Mouse (Mus musculus) adrenal gland, postnatal 14 days (tissue): ENCODE measurements around the gene Sidt2. TPM values are rescaled to one million over a fixed set of nuclear protein-coding genes. Genes with fewer than 3 reads are reported as not detected.
A peak's percentile ranks its signal among the peaks of the same experiment; 100 is the strongest.

Experiments used
- DNase-seq: peaks from one replicate; pipeline ENCODE4 v3.0.0; 2021; ENCODE audit warnings: mixed read lengths
- long read RNA-seq, 2 experiments: library from polyadenylated mRNA; stranded (forward); transcript quantifications; one replicate each; pipeline ENCODE4 v2.0.0; 2021
- total RNA-seq: library from RNA; stranded (reverse); gene quantifications from 2 replicates; pipeline ENCODE4 v1.2.3, GENCODE M21; 2021

Gene Sidt2
- total RNA-seq, result 177 and 178 TPM in 2 replicates
- long read RNA-seq, experiment 1, full-length matches to known transcripts, result 16 of 99 reads
- long read RNA-seq, experiment 1, partial matches to known transcripts, result 52 of 99 reads
- long read RNA-seq, experiment 1, other reads (novel, unspliced or antisense), result 31 of 99 reads
- long read RNA-seq, experiment 2, full-length matches to known transcripts, result 13 of 61 reads
- long read RNA-seq, experiment 2, partial matches to known transcripts, result 21 of 61 reads
- long read RNA-seq, experiment 2, other reads (novel, unspliced or antisense), result 27 of 61 reads

GRCm38 (mm10) chr9:45955107-45955963, at the start of gene Sidt2:
Gene Sidt2 (minus strand): TSS chr9:45955258.
- peak; percentile 93 for DNase-seq

- no peak for DNase-seq
These were observed 49.5 kb upstream of the Sidt2 start for GRCm38 (mm10) chr9:46004529-46004928.

- peak; percentile 89 for DNase-seq
These were observed 48.7 kb upstream of the Sidt2 start for GRCm38 (mm10) chr9:46003729-46004128.

GRCm38 (mm10) chr9:45999009-45999408, 44.0 kb upstream of the Sidt2 start:
- no peak for DNase-seq

- peak; percentile 87 for DNase-seq
These were observed 30.1 kb upstream of the Sidt2 start for GRCm38 (mm10) chr9:45985229-45985567.

GRCm38 (mm10) chr9:45984409-45985228, 29.6 kb upstream of the Sidt2 start:
- peak; percentile 95 for DNase-seq

GRCm38 (mm10) chr9:45983676-45984408, 28.8 kb upstream of the Sidt2 start:
- DNase-seq, result peak; percentile 48

- DNase-seq, result no peak
These were observed 26.3 kb upstream of the Sidt2 start for GRCm38 (mm10) chr9:45981331-45981730.

DNA sequence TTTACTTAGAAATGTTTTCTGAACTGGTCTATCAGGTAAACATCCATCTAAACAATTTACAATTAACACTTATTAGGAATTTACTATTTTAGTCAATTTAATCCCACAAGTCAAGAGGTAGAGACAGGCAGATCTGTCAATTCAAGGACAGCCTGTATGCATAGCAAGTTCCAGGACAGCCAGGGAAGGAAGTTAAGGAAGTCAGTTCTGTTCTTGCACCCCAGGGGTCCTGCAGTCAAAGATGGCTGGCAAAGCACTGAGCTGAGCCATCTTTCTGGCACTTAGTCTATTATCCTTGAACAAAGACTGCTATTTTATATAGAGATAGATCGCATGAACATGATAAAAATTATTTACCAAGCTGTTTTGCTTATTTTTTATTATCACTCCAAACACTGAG, 25.6 kb upstream of the Sidt2 start:
- no peak for DNase-seq

- DNase-seq, result no peak
These were observed 24.7 kb upstream of the Sidt2 start for GRCm38 (mm10) chr9:45979778-45980177.

DNA sequence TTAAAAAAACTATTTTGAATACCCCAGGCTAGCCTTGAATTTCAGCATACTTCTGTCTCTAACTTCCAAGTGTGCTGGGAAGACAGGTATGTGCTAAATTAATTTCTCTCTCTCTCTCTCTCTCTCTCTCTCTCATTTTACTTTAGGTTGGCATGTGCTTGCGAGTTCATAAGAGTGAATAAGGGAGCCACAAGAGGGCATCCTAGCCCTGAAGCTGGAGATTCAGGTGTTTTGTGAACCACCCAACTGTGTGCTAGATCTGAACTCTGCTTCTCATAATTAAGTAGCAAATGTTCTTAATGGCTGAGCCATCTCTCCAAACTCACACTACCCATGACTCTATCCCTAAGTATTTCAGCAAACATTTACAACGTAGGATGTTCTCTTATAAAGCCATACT, 21.8 kb upstream of the Sidt2 start:
- no peak for DNase-seq

DNA sequence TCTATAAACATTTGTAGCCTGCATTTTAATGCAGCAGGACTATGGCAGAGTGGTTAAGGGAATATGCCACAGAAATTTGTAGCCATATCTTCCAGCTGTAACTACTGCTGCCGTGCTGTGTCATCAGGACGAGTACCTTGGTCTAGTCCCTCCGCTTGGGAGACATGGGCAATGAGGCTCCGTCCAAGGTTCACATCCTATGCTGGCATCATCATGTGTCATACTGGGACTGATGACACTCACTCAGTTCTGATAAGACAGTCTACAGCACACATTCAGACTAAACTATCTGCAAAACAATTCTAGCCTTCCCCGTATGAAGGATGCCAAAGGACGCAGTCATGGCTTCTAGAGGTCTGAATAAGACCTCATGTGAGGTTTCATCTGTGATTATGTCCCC, 8.5 kb upstream of the Sidt2 start:
- DNase-seq, result peak; percentile 49

- peak; percentile 50 for DNase-seq
These were observed 6.8 kb upstream of the Sidt2 start for GRCm38 (mm10) chr9:45961855-45962254.

DNA sequence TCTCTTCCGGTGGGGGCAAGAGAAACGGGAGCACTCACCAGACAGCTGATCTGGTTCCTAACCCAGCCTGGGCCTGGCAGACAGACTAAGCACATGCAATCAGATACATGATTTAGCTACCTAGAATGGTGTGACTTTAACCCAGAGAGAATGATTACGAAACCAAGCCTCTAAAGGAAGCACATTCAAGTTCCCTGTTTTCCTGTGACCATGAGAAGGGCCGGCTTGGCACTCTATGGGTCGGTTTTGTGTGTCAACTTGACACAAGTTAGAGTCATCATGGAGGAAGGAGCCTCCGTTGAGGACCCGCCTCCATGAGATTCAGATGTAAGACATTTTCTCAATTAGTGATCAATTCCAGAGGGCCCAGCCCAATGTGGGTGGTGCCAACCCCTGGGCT, 4.6 kb upstream of the Sidt2 start:
- DNase-seq, result peak; percentile 48

DNA sequence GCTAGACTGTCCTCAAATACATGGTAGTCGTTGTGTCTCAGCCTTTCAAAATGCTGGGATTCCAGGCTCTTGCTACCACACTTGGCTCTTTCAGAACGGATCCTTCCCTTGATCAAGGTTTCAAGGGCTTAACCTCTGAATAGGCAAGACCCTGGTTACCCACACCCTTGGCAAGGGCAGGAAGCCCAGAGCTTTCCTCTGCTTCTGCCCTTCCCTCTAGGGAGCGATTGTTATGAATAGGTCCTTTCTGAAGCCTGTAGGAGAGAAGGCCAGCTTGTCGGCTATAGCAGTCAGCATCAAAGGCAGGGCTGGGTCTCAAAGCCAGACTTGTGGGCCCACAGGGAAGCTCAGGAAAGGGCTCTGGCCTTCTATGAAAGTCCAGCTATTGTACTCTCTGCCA, 3.8 kb upstream of the Sidt2 start:
- DNase-seq, result no peak

- DNase-seq, result peak; percentile 74
These were observed 3.1 kb upstream of the Sidt2 start for GRCm38 (mm10) chr9:45958023-45958670.

GRCm38 (mm10) chr9:45954294-45955106, 558 bp downstream of the Sidt2 start:
- DNase-seq, result peak; percentile 74

- peak; percentile 74 for DNase-seq
These were observed 1.4 kb downstream of the Sidt2 start for GRCm38 (mm10) chr9:45953511-45954293.

GRCm38 (mm10) chr9:45952890-45953289, 2.2 kb downstream of the Sidt2 start:
- no peak for DNase-seq

DNA sequence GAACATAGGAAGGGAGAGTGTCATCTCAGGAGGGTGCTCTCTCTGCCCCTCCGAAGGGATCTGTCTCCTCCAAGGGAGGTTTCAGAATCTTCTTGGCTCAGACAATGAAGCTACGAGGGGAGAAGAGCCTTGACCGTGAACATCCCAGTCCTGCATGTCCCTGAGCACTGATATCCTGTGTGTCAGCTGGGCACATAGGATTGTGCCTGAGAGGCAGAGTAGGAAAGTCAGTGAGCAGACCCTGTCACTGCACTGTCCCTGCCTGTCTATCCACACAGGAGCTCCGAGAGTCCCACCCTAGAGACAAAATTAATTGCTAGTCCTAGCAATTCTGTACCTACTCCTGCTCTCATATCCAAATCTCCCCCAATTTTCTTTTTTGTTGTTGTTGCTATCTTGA, 3.0 kb downstream of the Sidt2 start:
- no peak for DNase-seq
